Mouse (Mus musculus): ENCODE measurements at regions not wholly inside any gene's neighbourhood (a gene's known extent, or its start where the extent isn't known, plus 50 kb on each side); places are given as distances from the start of the nearest gene placed in this dataset.

- 82% methylated on average over 4 of the region's 4 CpGs for WGBS
- no peaks in the 10 kb centered on the region for H3K27me3 ChIP-seq (ENCODE audit: control insufficient read depth, insufficient read depth, low read length)
Observed at GRCm38 (mm10) chr1:51632851-51633250, 154.6 kb upstream of the Nabp1 start.

GRCm38 (mm10) chr1:51629848-51630247 is 151.6 kb upstream of the Nabp1 start:
- H3K4me1 ChIP-seq (ENCODE audit: control insufficient read depth, insufficient read depth, low read length) = no peaks in the 10 kb centered on the region
- no peaks in the 10 kb centered on the region for H3K36me3 ChIP-seq (ENCODE audit: control insufficient read depth, insufficient read depth, low read length)
- no peak overlapping the region for H3K9ac ChIP-seq (ENCODE audit: low read length)
- H3K4me3 ChIP-seq (replicated peaks; ENCODE audit: low read length) = no peak overlapping the region
- no peak for ATAC-seq (ENCODE audit: insufficient read depth, low FRiP score)
- WGBS = 77% methylated on average over 1 of the region's 1 CpGs
- H3K9me3 ChIP-seq (replicated peaks; ENCODE audit: control insufficient read depth, low read length) = no peaks in the 10 kb centered on the region
- no peaks in the 10 kb centered on the region for H3K27me3 ChIP-seq (ENCODE audit: control insufficient read depth, insufficient read depth, low read length)
- H3K4me2 ChIP-seq (ENCODE audit: low read depth, low read length) = no peak overlapping the region
- H3K27ac ChIP-seq (ENCODE audit: low read length) = no peak overlapping the region

More at GRCm38 (mm10) chr1:51632851-51633250, 154.6 kb upstream of the Nabp1 start:
- Histone ChIP-seq H3K9me3 (replicated peaks; ENCODE audit: control insufficient read depth, low read length) (no peaks in the 10 kb centered on the region), H3K4me1 (ENCODE audit: control insufficient read depth, insufficient read depth, low read length) (no peaks in the 10 kb centered on the region), H3K36me3 (ENCODE audit: control insufficient read depth, insufficient read depth, low read length) (no peaks in the 10 kb centered on the region), H3K27ac (ENCODE audit: low read length) (no peak overlapping the region), H3K9ac (ENCODE audit: low read length) (no peak overlapping the region), H3K4me2 (ENCODE audit: low read depth, low read length) (no peak overlapping the region), H3K4me3 (replicated peaks; ENCODE audit: low read length) (no peak overlapping the region)
- no peak for ATAC-seq (ENCODE audit: insufficient read depth, low FRiP score)

GRCm38 (mm10) chr1:51628137-51628793 is 150.0 kb upstream of the Nabp1 start:
- Histone ChIP-seq H3K36me3 (ENCODE audit: control insufficient read depth, insufficient read depth, low read length) (no peaks in the 10 kb centered on the region), H3K27ac (ENCODE audit: low read length) (no peak overlapping the region), H3K9me3 (replicated peaks; ENCODE audit: control insufficient read depth, low read length) (no peaks in the 10 kb centered on the region), H3K27me3 (ENCODE audit: control insufficient read depth, insufficient read depth, low read length) (no peaks in the 10 kb centered on the region), H3K4me1 (ENCODE audit: control insufficient read depth, insufficient read depth, low read length) (no peaks in the 10 kb centered on the region), H3K9ac (ENCODE audit: low read length) (no peak overlapping the region), H3K4me2 (ENCODE audit: low read depth, low read length) (no peak overlapping the region), H3K4me3 (replicated peaks; ENCODE audit: low read length) (no peak overlapping the region)
- 67% methylated on average over 5 of the region's 5 CpGs for WGBS
- no peak for ATAC-seq (ENCODE audit: insufficient read depth, low FRiP score)

- H3K9me3 ChIP-seq (replicated peaks; ENCODE audit: control insufficient read depth, low read length) = no peaks in the 10 kb centered on the region
- no peak overlapping the region for H3K4me2 ChIP-seq (ENCODE audit: low read depth, low read length)
- H3K4me1 ChIP-seq (ENCODE audit: control insufficient read depth, insufficient read depth, low read length) = no peaks in the 10 kb centered on the region
- H3K27me3 ChIP-seq (ENCODE audit: control insufficient read depth, insufficient read depth, low read length) = no peaks in the 10 kb centered on the region
- 85% methylated on average over 9 of the region's 9 CpGs for WGBS
- H3K4me3 ChIP-seq (replicated peaks; ENCODE audit: low read length) = no peak overlapping the region
- no peak overlapping the region for H3K9ac ChIP-seq (ENCODE audit: low read length)
- no peak for ATAC-seq (ENCODE audit: insufficient read depth, low FRiP score)
- H3K27ac ChIP-seq (ENCODE audit: low read length) = no peak overlapping the region
- H3K36me3 ChIP-seq (ENCODE audit: control insufficient read depth, insufficient read depth, low read length) = no peaks in the 10 kb centered on the region
Observed at GRCm38 (mm10) chr1:51626303-51626702, 148.1 kb upstream of the Nabp1 start.

GRCm38 (mm10) chr1:51625079-51625478 is 146.9 kb upstream of the Nabp1 start:
- H3K27ac ChIP-seq (ENCODE audit: low read length) = no peak overlapping the region; the same call in 1 of the 2 replicates
- H3K4me3 ChIP-seq (replicated peaks; ENCODE audit: low read length) = no peak overlapping the region
- H3K27me3 ChIP-seq (ENCODE audit: control insufficient read depth, insufficient read depth, low read length) = no peaks in the 10 kb centered on the region
- H3K9me3 ChIP-seq (replicated peaks; ENCODE audit: control insufficient read depth, low read length) = no peaks in the 10 kb centered on the region
- 85% methylated on average over 7 of the region's 7 CpGs for WGBS
- H3K36me3 ChIP-seq (ENCODE audit: control insufficient read depth, insufficient read depth, low read length) = no peaks in the 10 kb centered on the region
- H3K4me2 ChIP-seq (ENCODE audit: low read depth, low read length) = no peak overlapping the region
- no peak overlapping the region for H3K9ac ChIP-seq (ENCODE audit: low read length)
- H3K4me1 ChIP-seq (ENCODE audit: control insufficient read depth, insufficient read depth, low read length) = no peaks in the 10 kb centered on the region
- no peak for ATAC-seq (ENCODE audit: insufficient read depth, low FRiP score)

- Histone ChIP-seq H3K4me2 (ENCODE audit: low read depth, low read length) (no peak overlapping the region), H3K27me3 (ENCODE audit: control insufficient read depth, insufficient read depth, low read length) (no peaks in the 10 kb centered on the region), H3K4me3 (replicated peaks; ENCODE audit: low read length) (no peak overlapping the region), H3K27ac (ENCODE audit: low read length) (no peak overlapping the region; the same call in 1 of the 2 replicates), H3K9ac (ENCODE audit: low read length) (no peak overlapping the region), H3K4me1 (ENCODE audit: control insufficient read depth, insufficient read depth, low read length) (no peaks in the 10 kb centered on the region), H3K36me3 (ENCODE audit: control insufficient read depth, insufficient read depth, low read length) (no peaks in the 10 kb centered on the region), H3K9me3 (replicated peaks; ENCODE audit: control insufficient read depth, low read length) (no peaks in the 10 kb centered on the region)
- WGBS = 60% methylated on average over 2 of the region's 2 CpGs
- 0 out of 2 replicates have a peak, but pooled peaks have one; percentile 40 for ATAC-seq (ENCODE audit: insufficient read depth, low FRiP score)
Observed at GRCm38 (mm10) chr1:51624551-51624950, 146.3 kb upstream of the Nabp1 start.

- Histone ChIP-seq H3K27me3 (ENCODE audit: control insufficient read depth, insufficient read depth, low read length) (no peaks in the 10 kb centered on the region), H3K27ac (ENCODE audit: low read length) (no peak overlapping the region), H3K4me2 (ENCODE audit: low read depth, low read length) (no peak overlapping the region), H3K9ac (ENCODE audit: low read length) (no peak overlapping the region), H3K4me3 (replicated peaks; ENCODE audit: low read length) (no peak overlapping the region), H3K36me3 (ENCODE audit: control insufficient read depth, insufficient read depth, low read length) (no peaks in the 10 kb centered on the region), H3K4me1 (ENCODE audit: control insufficient read depth, insufficient read depth, low read length) (no peaks in the 10 kb centered on the region), H3K9me3 (replicated peaks; ENCODE audit: control insufficient read depth, low read length) (no peaks in the 10 kb centered on the region)
- ATAC-seq (ENCODE audit: insufficient read depth, low FRiP score) = no peak
- WGBS = 83% methylated on average over 3 of the region's 3 CpGs
Observed at GRCm38 (mm10) chr1:51622986-51623385, 144.8 kb upstream of the Nabp1 start.

GRCm38 (mm10) chr1:51622181-51622862 is 144.1 kb upstream of the Nabp1 start:
- Histone ChIP-seq H3K27ac (ENCODE audit: low read length) (no peak overlapping the region), H3K36me3 (ENCODE audit: control insufficient read depth, insufficient read depth, low read length) (no peaks in the 10 kb centered on the region), H3K9ac (ENCODE audit: low read length) (no peak overlapping the region), H3K9me3 (replicated peaks; ENCODE audit: control insufficient read depth, low read length) (no peaks in the 10 kb centered on the region), H3K27me3 (ENCODE audit: control insufficient read depth, insufficient read depth, low read length) (no peaks in the 10 kb centered on the region), H3K4me1 (ENCODE audit: control insufficient read depth, insufficient read depth, low read length) (no peaks in the 10 kb centered on the region), H3K4me2 (ENCODE audit: low read depth, low read length) (no peak overlapping the region), H3K4me3 (replicated peaks; ENCODE audit: low read length) (no peak overlapping the region)
- WGBS = 67% methylated on average over 9 of the region's 9 CpGs
- ATAC-seq (ENCODE audit: insufficient read depth, low FRiP score) = no peak

- Histone ChIP-seq H3K27ac (ENCODE audit: low read length) (no peak overlapping the region), H3K4me1 (ENCODE audit: control insufficient read depth, insufficient read depth, low read length) (no peaks in the 10 kb centered on the region), H3K36me3 (ENCODE audit: control insufficient read depth, insufficient read depth, low read length) (no peaks in the 10 kb centered on the region), H3K4me3 (replicated peaks; ENCODE audit: low read length) (no peak overlapping the region), H3K27me3 (ENCODE audit: control insufficient read depth, insufficient read depth, low read length) (no peaks in the 10 kb centered on the region), H3K9me3 (replicated peaks; ENCODE audit: control insufficient read depth, low read length) (no peaks in the 10 kb centered on the region), H3K9ac (ENCODE audit: low read length) (no peak overlapping the region), H3K4me2 (ENCODE audit: low read depth, low read length) (no peak overlapping the region)
- WGBS = 71% methylated on average over 6 of the region's 6 CpGs
- ATAC-seq (ENCODE audit: insufficient read depth, low FRiP score) = no peak
Observed at GRCm38 (mm10) chr1:51621062-51621461, 142.8 kb upstream of the Nabp1 start.
